Mouse (Mus musculus) Muller cell, postnatal 12 days (primary cell): ENCODE data around the gene Fuca1.
"Not testable (repeated sequence)": the region's sequence is repeated elsewhere in the genome, so short reads cannot be mapped to it uniquely, and the experiment has no call there.

ENCODE experiments used
- DNase-seq: peaks from one replicate; pipeline ENCODE4 v3.0.0-alpha.2; 2015; ENCODE audit errors: inconsistent ontology term

Fuca1 gene

DNA sequence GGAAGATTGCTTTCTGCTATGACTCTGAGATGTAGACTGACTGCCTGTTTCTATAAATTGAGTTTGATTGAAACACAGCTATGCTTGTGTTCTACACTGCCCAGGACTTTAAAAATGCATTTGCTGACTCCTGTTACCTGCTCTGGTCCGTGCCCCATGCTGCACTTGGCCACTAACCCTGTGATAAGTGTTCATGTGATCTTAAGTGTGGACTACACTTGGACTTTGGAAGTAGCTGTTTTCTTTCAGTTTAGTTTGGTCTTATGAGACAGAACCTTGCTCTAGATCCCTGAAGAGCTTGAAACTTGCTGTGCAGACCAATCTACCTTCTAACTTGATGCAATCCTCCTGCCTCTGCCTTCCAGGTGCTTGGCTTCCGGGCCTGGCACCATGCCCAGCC lies 3.9 kb downstream of the Fuca1 start:
- DNase-seq: no peak

DNA sequence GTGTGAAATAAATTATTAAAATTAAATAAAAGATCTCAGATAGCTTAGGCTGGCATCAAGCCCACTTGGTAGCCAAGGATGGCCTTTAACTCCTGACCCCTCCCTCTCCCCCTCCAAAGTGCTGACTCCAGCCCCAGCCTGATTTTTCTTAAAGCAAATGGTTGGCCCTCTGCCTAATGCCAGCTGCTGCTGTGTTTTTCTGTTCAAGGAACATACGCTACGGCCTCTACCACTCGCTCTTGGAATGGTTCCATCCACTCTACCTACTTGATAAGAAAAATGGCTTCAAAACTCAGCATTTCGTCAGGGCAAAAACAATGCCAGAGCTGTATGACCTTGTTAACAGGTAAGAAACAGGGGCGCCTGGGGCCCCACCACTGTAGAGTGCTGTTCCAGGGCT lies 4.8 kb downstream of the Fuca1 start:
- no peak for DNase-seq

DNA sequence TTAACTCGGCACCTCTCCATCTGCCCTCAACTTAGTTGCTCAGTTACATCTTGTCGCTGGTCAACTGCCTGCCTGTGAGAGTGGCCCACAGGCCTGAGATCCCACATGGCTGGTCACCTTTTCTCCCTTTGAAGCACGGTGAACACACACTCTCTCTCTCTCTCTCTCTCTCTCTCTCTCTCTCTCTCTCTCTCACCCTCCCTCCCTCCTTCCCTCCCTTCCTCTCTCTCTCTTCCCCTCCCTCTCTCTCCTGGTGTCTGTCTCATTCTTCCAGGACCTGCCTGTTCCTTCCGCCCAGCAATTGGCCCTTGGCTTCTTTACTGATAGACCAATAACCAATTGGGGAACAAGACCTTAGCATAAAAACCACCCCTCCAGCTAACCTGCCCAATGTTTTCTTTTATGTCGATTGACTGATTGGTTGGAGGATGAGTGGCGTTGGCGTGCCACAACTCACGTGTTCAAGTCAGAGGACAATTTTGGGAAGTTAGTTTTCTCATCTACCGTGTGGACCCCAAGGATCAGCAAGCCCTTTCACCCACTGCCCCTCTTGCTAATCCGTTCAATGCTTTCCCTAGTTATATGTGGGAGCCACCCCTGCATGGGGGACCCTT lies 5.8 kb downstream of the Fuca1 start:
- no peak for DNase-seq

DNA sequence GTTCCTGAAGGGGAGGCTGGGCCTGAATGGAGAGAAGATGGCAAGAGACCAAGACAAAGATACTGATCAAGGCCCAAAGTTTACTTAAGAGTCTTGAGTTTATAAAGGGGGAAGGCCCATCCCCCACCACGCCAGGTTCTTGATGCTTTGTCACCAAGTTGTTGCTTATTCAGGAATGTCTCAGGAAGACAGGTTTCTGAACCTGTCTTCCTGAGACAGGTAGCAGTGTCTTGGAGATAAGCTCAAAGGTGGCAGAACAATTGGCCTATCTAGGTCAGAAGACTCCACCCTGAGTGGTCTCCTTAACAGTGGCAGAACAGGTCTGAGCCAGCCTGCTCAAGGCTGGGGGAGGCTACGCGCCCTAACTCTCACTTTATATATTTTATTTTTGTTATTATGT lies 6.3 kb downstream of the Fuca1 start:
- no peak for DNase-seq

DNA sequence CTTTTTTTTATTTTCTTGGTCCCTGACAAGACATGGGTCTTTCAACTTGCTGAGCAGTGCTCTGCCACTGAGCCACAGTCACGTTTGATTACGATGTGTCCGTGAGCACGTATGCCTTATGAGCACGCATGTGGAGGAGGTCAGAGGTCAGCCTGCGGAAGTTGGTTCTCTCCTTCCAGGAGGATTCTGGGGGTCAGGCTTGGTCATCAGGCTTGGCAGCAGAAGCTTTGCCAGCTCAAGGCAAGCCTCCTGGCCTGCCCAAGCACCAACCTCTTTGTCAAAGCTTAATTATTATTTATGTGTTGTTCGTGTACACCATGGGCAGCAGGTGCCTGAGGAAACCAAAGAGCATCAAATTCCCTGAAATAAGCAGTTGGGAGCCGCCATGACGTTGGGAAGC lies 7.8 kb downstream of the Fuca1 start:
- no peak for DNase-seq

DNA sequence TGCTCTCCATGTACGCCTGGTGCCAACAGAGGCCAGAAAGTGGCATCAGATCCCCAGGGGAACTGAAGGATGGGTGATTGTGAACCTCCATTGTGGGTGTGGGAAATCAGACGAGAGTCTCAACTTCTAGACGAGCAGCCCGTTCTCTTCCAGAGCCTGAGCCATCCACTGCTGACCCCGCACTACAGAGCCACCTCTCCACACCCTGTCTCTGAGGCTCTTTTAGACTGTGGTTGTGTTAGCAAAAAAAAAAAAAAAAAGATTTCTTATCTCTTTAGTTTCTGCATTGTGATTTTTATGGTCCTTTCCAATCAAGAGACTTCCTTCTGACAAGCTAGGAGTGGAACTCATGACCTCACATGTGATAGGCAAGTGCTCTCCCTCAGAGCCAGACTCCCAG lies 8.9 kb downstream of the Fuca1 start:
- DNase-seq: no peak

GRCm38 (mm10) chr4:135929828-135930227 lies 9.3 kb downstream of the Fuca1 start:
- no peak for DNase-seq

DNA sequence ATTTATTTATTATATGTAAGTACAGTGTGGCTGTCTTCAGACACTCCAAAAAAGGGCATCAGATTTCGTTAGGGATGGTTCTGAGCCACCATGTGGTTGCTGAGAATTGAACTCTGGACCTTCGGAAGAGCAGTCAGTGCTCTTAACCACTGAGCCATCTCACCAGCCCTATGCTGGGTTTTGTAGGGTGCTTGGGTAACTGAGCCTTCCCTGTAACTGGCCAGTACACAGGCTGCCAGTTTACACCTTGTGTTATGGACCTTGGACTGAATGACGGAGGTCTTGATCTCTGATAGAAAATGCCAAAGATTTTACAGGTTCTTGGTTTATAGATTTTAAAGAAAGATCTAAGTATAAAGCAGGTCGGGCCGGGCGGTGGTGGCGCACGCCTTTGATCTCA lies 9.7 kb downstream of the Fuca1 start:
- no peak for DNase-seq

- DNase-seq: no peak
These were observed 11.3 kb downstream of the Fuca1 start for GRCm38 (mm10) chr4:135931832-135932231.

DNA sequence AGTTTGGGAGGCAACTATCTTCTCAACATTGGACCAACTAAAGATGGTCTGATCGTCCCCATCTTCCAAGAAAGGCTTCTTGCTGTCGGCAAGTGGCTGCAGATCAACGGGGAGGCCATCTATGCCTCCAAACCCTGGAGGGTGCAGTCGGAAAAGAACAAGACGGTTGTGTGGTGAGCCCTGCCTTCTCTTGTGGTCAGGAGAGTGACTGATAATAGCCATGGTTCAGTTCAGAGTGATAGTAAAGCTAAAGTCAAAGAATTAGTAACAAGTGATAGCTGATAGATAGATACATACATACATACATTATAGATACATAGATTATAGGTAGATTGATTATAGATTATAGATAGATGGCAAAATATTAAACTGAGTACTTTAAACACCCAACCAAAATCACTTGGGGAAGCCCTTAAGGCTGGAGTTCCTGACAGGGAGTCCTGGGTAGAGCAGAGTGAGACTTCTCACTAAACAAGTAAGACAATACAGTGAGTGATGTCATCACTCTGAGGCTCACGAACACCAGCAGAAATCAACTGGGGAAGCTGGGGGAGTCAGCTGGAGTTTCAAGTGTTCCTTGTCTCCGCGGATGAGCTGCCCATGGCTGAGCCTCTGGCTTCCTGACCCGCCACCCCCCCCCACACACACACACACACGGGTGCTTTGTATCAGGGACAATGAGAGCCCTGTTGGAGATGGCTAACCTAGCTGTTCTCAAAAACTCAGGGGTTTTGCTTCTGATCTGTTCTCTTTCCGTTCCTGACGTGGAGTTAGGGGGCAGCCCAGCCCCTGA lies 14.4 kb downstream of the Fuca1 start:
- peak; percentile 73 for DNase-seq

- DNase-seq: no peak
These were observed 15.0 kb downstream of the Fuca1 start for GRCm38 (mm10) chr4:135935502-135935901.

DNA sequence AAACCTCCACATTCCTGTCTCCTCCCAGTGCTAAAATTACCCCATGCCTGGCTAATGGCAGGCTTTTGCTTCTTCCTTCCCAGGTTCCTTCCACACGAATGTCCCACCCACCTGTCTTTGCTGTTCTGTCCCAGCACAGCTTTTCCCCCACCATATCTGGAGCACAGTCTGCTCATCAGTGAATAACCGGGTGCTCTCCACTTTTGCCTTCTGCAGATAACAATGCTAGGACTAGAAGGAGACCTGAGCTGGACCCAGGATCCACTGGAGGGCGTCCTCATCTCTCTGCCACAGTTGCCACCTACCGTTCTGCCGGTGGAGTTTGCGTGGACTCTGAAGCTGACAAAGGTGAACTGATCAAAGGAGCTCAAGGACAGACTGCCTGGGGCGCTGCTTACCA lies 18.3 kb downstream of the Fuca1 start:
- DNase-seq: no peak

DNA sequence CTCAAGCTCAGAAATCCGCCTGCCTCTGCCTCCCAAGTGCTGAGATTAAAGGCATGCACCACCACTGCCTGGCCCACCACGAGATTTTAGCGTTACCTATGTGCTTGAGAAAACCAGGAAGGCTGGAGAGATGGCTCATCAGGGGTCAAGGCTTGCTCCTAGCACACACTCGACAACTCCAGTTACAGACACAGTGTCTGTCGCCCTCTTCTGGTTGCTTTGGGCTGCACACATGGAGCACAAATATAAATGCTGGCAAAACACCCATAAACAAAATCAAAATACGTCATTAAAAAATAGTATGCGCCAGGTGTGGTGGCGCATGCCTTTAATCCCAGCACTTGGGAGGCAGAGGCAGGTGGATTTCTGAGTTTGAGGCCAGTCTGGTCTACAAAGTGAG lies 20.5 kb downstream of the Fuca1 start:
- not testable (repeated sequence) for DNase-seq

- no peak for DNase-seq
These were observed 21.7 kb downstream of the Fuca1 start for GRCm38 (mm10) chr4:135942193-135942592.

GRCm38 (mm10) chr4:135943389-135943788 lies 22.9 kb downstream of the Fuca1 start:
- DNase-seq: no peak

DNA sequence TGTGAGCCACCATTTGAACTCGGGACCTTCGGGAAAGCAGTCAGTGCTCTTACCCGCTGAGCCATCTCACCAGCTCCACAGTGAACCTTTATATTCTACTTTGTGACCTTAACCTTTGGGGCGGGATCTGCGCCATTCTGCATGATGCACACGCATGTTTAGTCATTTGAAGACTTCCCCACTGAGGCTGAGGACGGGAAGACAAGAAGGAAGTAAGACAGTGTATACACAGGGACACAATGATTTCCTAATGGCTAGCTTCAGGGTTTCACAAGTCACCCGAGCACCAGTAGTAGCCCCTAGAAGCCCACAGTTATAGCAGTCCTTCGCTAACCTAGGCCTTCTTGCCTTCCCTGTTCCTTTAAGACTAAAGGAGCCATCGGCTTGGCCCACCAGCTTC lies 25.2 kb downstream of the Fuca1 start:
- no peak for DNase-seq

- peak; percentile 96 for DNase-seq
These were observed 25.7 kb downstream of the Fuca1 start, which contains the start of gene Hmgcl for GRCm38 (mm10) chr4:135946278-135946658. Gene Hmgcl, plus strand, starts transcription at chr4:135946448.

GRCm38 (mm10) chr4:135946659-135947301 lies 26.2 kb downstream of the Fuca1 start:
- DNase-seq: peak; percentile 86

GRCm38 (mm10) chr4:135948142-135948541 lies 27.6 kb downstream of the Fuca1 start:
- no peak for DNase-seq

DNA sequence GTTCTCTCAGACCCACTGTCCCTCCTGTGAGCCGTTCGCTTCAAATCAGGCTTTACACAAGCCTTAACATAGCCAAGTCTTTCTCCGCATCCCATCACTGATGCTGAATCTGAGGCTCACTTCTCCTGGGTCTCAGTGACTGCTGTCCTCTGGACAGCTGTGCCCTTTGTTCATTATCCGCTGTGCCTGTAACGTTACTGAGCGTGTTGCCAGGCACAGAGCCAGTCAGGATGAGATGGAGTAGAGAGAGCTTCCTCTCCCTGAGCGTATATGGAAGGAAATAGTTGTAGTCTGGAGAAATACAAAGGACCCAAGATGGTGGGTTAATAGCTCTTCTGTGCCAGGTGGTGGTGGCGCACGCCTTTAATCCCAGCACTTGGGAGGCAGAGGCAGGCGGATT lies 28.9 kb downstream of the Fuca1 start:
- DNase-seq: no peak

DNA sequence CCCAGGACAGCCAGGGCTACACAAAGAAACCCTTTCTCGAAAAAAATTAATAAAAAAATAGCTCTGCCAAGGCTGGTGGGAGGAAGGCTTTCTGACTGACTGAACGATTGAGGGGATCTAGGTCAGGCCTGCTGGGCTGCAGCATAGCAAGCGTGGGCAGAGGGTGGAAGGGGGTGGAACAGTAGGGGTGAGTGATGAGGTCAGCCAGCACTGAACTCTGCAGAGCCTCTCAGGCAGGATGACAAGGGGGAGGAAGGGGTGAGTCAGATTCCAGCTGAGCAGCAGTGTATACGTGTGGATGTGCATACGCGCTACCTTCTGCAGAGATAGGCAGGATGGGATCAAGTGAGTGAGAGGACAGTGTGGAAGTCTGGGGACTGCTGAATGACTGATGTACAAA lies 29.4 kb downstream of the Fuca1 start:
- peak; percentile 92 for DNase-seq

DNA sequence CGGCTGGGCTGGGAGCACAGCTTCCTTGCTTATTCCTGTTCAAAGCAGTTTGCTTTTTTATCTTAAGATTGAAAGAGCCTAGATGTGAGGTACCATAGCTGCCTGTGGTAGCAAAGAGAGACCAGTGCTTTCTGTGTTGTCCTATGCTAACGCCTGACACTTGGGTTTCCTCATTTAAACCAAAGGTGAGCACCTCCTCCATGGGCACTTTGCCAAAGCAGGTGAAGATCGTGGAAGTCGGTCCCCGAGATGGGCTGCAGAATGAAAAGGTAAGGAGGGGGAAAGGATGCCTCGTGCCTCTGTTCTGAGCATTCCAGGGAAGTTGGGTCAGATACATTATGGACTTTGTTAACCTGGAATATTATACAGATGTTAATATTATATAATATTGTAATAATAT lies 29.8 kb downstream of the Fuca1 start:
- DNase-seq: no peak

DNA sequence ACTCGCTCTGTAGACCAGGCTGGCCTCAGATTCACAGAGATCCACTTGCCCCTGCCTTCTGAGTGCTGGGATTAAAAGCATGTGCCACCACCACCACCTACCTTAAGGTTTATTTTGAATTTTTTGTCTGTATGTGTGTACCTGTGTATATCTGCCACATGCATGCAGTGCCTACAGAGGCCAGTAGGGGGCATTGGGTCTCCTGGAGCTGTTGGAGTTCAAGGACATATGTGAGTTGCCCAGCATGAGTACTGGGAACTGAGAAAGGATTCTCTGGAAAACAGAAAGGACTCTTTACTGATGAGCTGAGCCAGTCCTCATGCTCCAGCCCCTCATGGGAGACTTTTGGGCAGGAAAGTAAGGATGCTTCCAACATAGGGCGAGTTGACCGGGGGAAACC lies 31.0 kb downstream of the Fuca1 start:
- DNase-seq: no peak
